Mouse (Mus musculus) c-Kit-positive CD71-positive TER-119-negative erythroid progenitor cells, embryonic 14.5 days (primary cell): ENCODE data around the gene Fam213b.

Experiments used
- DNase-seq: peaks from one replicate; pipeline ENCODE4 v3.0.0-alpha.2; 2013; ENCODE audit warnings: low read depth

Fam213b gene

GRCm38 (mm10) chr4:154877864-154878548 lies 20.9 kb downstream of the Fam213b start:
- peak; percentile 93 for DNase-seq

GRCm38 (mm10) chr4:154873186-154873585 lies 25.7 kb downstream of the Fam213b start:
- DNase-seq = no peak

- DNase-seq = no peak
Measured at GRCm38 (mm10) chr4:154871757-154872251, 27.1 kb downstream of the Fam213b start.

DNA sequence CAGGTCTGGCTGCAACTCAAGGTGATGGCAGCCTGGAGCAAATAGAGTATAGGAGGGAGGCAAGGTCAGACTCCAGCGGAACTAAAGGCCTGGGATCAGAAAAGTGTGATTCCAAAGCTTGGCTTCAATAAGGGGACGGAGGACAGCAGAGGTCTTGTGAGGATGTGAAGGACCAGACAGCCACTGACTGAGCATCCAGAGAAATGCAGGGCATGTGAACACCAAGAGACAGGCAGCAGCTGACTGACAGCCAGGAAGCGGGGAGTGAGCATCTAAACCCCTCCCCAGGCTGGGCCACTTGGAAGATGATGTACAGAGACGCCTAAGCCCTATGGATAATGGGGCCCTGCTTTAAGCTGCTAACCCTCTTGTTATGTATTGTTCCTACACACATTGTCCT lies 28.2 kb downstream of the Fam213b start:
- DNase-seq = no peak

DNA sequence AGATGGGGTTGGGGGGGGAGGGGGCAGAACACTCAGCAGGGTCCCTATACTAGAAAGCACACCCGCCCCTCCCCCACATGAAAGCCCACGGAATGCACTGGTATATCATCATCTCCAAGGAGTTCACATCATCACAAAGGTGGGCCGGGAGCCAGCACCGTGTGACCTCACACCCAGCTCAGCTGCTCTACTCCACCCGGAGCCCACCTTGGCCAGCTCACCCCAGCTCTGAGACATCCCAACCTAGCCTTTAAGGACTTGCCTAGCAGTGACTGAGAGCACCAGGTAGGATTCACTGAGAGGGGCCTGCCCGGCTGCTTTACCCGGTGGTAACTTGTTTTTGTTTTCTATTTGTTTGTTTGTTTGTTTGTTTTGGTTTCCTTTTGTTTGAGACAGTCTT lies 29.5 kb downstream of the Fam213b start, which contains the start of gene Mmel1:
Mmel1 (plus strand) TSS at position 146 of the 400 bp plus-strand sequence.
- DNase-seq = no peak

- DNase-seq = no peak
Measured at GRCm38 (mm10) chr4:154867257-154867656, 31.7 kb downstream of the Fam213b start.

DNA sequence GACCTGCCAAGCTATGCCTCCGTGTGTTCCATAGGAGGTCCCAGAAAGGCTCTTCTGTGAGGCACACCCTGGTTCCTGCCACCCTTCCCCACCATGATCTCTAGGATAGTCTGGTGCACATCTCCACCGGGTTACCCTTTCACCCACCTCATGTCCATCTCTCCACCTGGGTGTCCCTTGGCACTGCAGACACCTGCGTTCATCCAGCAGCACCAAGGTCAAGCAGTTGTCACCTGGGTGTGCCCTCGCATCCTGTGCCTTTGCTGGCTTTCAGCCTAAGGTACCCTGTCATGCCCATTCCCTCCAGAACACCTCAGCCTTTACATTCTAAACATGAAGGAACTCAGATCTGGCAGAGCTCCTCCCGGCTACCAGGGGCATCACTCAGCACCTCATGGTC lies 32.5 kb downstream of the Fam213b start:
- no peak for DNase-seq

DNA sequence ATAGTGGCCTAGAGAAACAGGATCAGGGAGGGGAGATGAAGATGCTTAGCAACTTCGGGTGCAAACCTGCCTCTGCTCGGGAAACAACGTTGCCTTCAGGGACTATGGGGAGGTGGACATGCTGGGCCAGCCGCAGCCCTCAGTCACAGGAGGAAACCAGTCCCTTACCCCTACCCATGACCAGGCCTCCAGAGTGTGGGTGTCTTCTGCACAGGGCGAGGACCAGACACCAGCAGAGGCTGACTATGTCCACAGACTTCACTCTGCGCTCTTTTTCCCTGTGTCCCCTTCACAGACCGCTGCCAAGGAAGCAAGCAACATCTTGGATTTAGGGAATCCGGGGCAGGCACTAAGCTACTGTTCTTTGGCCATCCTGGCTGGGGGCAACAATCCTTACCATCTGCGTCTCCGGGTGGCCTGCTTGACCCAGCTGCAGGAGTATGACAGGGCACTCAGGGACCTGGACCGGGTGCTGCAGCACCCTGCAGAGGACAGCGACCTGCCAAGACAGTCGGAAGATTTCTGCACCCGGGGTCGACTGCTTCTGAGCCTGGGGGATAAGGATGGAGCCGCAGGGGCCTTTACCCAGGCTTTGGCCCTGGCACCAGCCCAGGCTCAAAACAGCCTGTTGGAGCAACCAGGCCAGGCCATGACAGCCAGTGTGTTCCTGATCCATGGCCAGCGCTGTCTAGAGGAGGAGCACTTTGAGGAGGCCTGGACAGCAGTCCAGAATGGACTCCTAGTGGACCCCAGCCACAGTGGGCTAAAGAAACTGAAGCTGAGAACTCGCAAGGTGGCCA lies 33.8 kb downstream of the Fam213b start:
- DNase-seq = no peak

GRCm38 (mm10) chr4:154864271-154864771 lies 34.6 kb downstream of the Fam213b start:
- DNase-seq = peak; percentile 79

- DNase-seq = no peak
Measured at GRCm38 (mm10) chr4:154863436-154863935, 35.4 kb downstream of the Fam213b start.

- DNase-seq = no peak
Measured at GRCm38 (mm10) chr4:154861967-154862366, 37.0 kb downstream of the Fam213b start.

- no peak for DNase-seq
Measured at GRCm38 (mm10) chr4:154858601-154859000, 40.3 kb downstream of the Fam213b start.

GRCm38 (mm10) chr4:154857366-154858240 lies 41.3 kb downstream of the Fam213b start:
- no peak for DNase-seq

GRCm38 (mm10) chr4:154856882-154857281 lies 42.1 kb downstream of the Fam213b start:
- no peak for DNase-seq

DNA sequence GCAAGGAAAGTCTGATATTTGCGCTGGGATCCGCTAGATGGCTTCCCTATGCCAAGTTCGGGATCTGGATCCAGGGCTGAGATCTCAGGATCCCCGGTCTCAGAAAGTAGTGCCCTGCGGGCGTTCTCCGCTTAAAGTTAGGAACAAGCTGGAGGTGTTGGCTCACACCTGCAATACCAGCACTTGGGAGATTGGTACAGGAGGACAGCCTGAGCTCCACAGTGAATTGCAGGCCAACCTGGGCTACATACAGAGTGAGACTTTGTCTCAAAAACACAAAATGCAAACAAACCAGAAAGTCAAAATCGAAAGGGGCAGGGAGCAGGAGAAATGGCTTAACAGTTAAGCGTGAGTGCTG lies 42.5 kb downstream of the Fam213b start:
- DNase-seq = no peak

DNA sequence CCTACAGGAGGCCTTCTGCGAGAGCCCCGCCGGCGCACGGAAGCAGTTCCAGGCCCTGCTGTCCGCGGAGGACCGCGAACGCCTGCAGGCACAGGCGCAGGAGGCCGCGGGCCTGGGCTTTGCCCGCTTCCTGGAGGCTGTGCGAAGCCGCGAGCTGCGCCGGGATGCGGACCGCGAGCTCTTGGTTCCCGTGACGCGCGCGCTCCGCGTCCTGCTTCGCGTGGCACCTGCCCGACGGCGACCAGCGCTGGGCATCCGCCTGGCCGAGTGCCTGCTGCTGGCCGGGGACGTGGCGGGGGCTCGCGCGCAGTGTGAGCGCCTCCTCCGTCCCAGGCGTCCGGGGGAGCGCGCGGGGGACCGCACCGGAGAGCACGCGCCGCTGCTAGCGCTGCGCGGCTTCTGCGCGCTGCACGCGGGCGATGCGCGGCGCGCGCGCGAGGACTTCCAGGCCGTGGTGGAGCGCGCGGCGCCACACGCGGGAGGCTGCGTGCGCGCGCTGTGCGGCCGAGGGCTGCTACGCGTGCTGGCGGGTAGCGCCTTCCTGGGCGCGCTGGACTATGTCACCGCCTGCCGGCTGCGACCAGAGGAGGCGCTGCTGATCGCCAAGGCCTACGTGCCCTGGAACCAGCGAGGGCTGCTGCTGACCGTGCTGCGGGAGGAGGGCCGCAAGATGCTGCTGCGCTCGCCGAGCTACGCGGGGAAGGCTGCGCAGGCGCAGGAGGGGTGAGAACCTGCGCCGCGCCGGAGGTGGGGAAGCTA lies 43.0 kb downstream of the Fam213b start:
- no peak for DNase-seq

GRCm38 (mm10) chr4:154854676-154855345 lies 44.1 kb downstream of the Fam213b start:
- DNase-seq = no peak

- no peak for DNase-seq
Measured at GRCm38 (mm10) chr4:154853881-154854280, 45.1 kb downstream of the Fam213b start.

GRCm38 (mm10) chr4:154852696-154853095 lies 46.2 kb downstream of the Fam213b start:
- DNase-seq = no peak
